Mouse (Mus musculus) adrenal gland, postnatal 36 days (tissue): ENCODE measurements around the gene Il12b. TPM values are rescaled to one million over a fixed set of nuclear protein-coding genes. Genes with fewer than 3 reads are reported as not detected.

Experiments used
- DNase-seq, 2 experiments: peaks; one replicate each; pipeline ENCODE4 v3.0.0; 2021; ENCODE audit warnings: mixed read lengths in 1 of 2
- long read RNA-seq, 2 experiments: library from polyadenylated mRNA; stranded (forward); transcript quantifications; one replicate each; pipeline ENCODE4 v2.0.0; 2021; ENCODE audit warnings: borderline sequencing depth in 2 of 2
- total RNA-seq, 2 experiments: library from RNA; stranded (reverse); gene quantifications; 2 replicates each; pipeline ENCODE4 v1.2.3; 2021

Gene Il12b
- total RNA-seq = not detected
- long read RNA-seq, experiment 1 = 0 reads
- long read RNA-seq, experiment 2 = 0 reads

- no peak for DNase-seq
Measured at GRCm38 (mm10) chr11:44399763-44400162, at the start of gene Il12b. TSS of gene Il12b (plus strand) at chr11:44400063.

- DNase-seq = no peak
Measured at GRCm38 (mm10) chr11:44354860-44355470, 44.9 kb upstream of the Il12b start.

- DNase-seq = no peak
Measured at GRCm38 (mm10) chr11:44356171-44356570, 43.7 kb upstream of the Il12b start.

GRCm38 (mm10) chr11:44364536-44364935 lies 35.3 kb upstream of the Il12b start:
- no peak for DNase-seq

- DNase-seq = peak in 1 of 2 experiments; percentile 11
Measured at GRCm38 (mm10) chr11:44367711-44368110, 32.2 kb upstream of the Il12b start.

- DNase-seq = no peak
Measured at GRCm38 (mm10) chr11:44372856-44373255, 27.0 kb upstream of the Il12b start.

GRCm38 (mm10) chr11:44377879-44378278 lies 22.0 kb upstream of the Il12b start:
- DNase-seq = no peak

- no peak for DNase-seq
Measured at GRCm38 (mm10) chr11:44380432-44381051, 19.3 kb upstream of the Il12b start.

GRCm38 (mm10) chr11:44382200-44382599 lies 17.7 kb upstream of the Il12b start:
- DNase-seq = no peak

- no peak for DNase-seq
Measured at GRCm38 (mm10) chr11:44387031-44387430, 12.8 kb upstream of the Il12b start.

- no peak for DNase-seq
Measured at GRCm38 (mm10) chr11:44389993-44390701, 9.7 kb upstream of the Il12b start.

GRCm38 (mm10) chr11:44393101-44393810 lies 6.6 kb upstream of the Il12b start:
- DNase-seq = no peak

GRCm38 (mm10) chr11:44395401-44395800 lies 4.5 kb upstream of the Il12b start:
- no peak for DNase-seq

GRCm38 (mm10) chr11:44397551-44397950 lies 2.3 kb upstream of the Il12b start:
- no peak for DNase-seq

- DNase-seq = no peak
Measured at GRCm38 (mm10) chr11:44398356-44398755, 1.5 kb upstream of the Il12b start.

GRCm38 (mm10) chr11:44398782-44399225 lies 1.1 kb upstream of the Il12b start:
- peak; percentile 81 to 88 for DNase-seq

- DNase-seq = no peak
Measured at GRCm38 (mm10) chr11:44401635-44402548, 2.0 kb downstream of the Il12b start.

GRCm38 (mm10) chr11:44405113-44405512 lies 5.2 kb downstream of the Il12b start:
- DNase-seq = no peak

GRCm38 (mm10) chr11:44405961-44406360 lies 6.1 kb downstream of the Il12b start:
- DNase-seq = no peak

GRCm38 (mm10) chr11:44406457-44406856 lies 6.6 kb downstream of the Il12b start:
- DNase-seq = no peak

GRCm38 (mm10) chr11:44408626-44409025 lies 8.8 kb downstream of the Il12b start:
- no peak for DNase-seq
